Mouse (Mus musculus) adrenal gland, adult 8-10 months (tissue): ENCODE measurements around the gene Ppbp. TPM values are rescaled to one million over a fixed set of nuclear protein-coding genes. Genes with fewer than 3 reads are reported as not detected.
"Not testable (repeated sequence)": the region's sequence is repeated elsewhere in the genome, so short reads cannot be mapped to it uniquely, and the experiment has no call there.

ENCODE experiments used
- DNase-seq: peaks from one replicate; pipeline ENCODE4 v3.0.0; 2022
- microRNA-seq, 2 experiments: library from miRNA; unstranded; fragments of <30 nt; microRNA quantifications; one replicate each; pipeline ENCODE4 v1.2.0; 2022
- total RNA-seq, 4 experiments: library from RNA; stranded (reverse); gene quantifications; 2 replicates each; pipeline ENCODE4 v1.2.4; 2022

The Ppbp gene
- total RNA-seq, 4 experiments from 2014 or later = 1.1 to 2.0 (median 1.5) TPM

GRCm38 (mm10) chr5:90788114-90788513 lies 19.8 kb downstream of the Ppbp start:
- no peak for DNase-seq

- peak; percentile 16 for DNase-seq
Observed at GRCm38 (mm10) chr5:90789306-90790073, 21.2 kb downstream of the Ppbp start.

- no peak for DNase-seq
Observed at GRCm38 (mm10) chr5:90790074-90790502, 21.8 kb downstream of the Ppbp start.

- no peak for DNase-seq
Observed at GRCm38 (mm10) chr5:90794195-90794625, 25.9 kb downstream of the Ppbp start, which contains the start of gene Cxcl15. TSS of gene Cxcl15 (plus strand) at chr5:90794534.

- DNase-seq = not testable (repeated sequence)
Observed at GRCm38 (mm10) chr5:90795392-90795791, 27.1 kb downstream of the Ppbp start.

- DNase-seq = no peak
Observed at GRCm38 (mm10) chr5:90804574-90804973, 36.3 kb downstream of the Ppbp start.

GRCm38 (mm10) chr5:90806050-90806449 lies 37.7 kb downstream of the Ppbp start:
- no peak for DNase-seq

GRCm38 (mm10) chr5:90807176-90807950 lies 39.0 kb downstream of the Ppbp start:
- no peak for DNase-seq

Small RNA genes lying within 50 kb of the gene (microRNA-seq; reads per million reads assigned to microRNA genes)
- 0 reads per million in 2 experiments for gene Gm24322

Other genes with a start within 250 kb of the Ppbp start
- under 1 TPM in 2 of 4 experiments, not detected in 2; 0.12 to 0.35 TPM for gene Afm, start 249.6 kb upstream of the Ppbp start, total RNA-seq
- gene 5830473C10Rik, start 207.4 kb upstream of the Ppbp start, total RNA-seq = not detected
- 1 to 10 TPM in 3 of 4 experiments, under 1 TPM in 1; 0.46 to 2.0 (median 1.7) TPM for gene Rassf6, start 127.9 kb upstream of the Ppbp start, total RNA-seq
- not detected for gene Cxcl5, start 9.2 kb upstream of the Ppbp start, total RNA-seq
- 10 to 100 TPM in 2 of 4 experiments, 1 to 10 TPM in 2; 7.5 to 15.6 (median 11.1) TPM for gene Pf4, start 3.9 kb downstream of the Ppbp start, total RNA-seq
- not detected for gene Cxcl3, start 17.6 kb downstream of the Ppbp start, total RNA-seq
- gene Cxcl15, start 26.0 kb downstream of the Ppbp start, total RNA-seq = not detected
- 1 to 10 TPM in 1 of 4 experiments, under 1 TPM in 3; 0.49 to 2.1 (median 0.67) TPM for gene Cxcl1, start 122.7 kb downstream of the Ppbp start, total RNA-seq
- 1 to 10 TPM in 1 of 4 experiments, under 1 TPM in 3; 0.22 to 1.1 (median 0.62) TPM for gene Cxcl2, start 135.4 kb downstream of the Ppbp start, total RNA-seq
- gene Mthfd2l, start 162.6 kb downstream of the Ppbp start, total RNA-seq = 10 to 100 TPM; 15.7 to 20.5 (median 18.5) TPM